Mouse (Mus musculus) CD4-positive, CD25-positive, alpha-beta regulatory T cell, adult 2 months (primary cell): Measurements from ENCODE around the gene Vmn2r109.
"Not testable (repeated sequence)": the region's sequence is repeated elsewhere in the genome, so short reads cannot be mapped to it uniquely, and the experiment has no call there.

Source experiments
- DNase-seq: peaks from one replicate; pipeline ENCODE4 v3.0.0-alpha.2; 2012; ENCODE audit warnings: low read depth, low spot score

Vmn2r109 gene

DNA sequence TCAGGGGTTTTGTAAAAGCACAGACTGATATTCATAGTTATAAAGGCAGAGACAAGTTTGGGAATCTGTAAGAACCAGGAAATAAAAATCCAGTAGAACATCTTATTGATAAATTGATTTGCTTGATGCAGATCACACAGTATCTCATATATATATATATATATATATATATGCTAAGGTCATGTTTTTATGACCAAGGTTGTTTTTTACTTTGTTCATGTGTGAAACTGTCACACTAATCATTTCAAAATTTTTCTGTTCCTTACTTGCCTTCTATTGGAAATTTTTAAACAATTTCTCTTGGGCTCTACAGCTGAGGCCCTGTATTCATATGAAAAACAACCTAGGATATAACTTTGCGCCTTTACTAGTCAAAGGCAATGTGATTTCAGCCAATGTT is at the start of gene Vmn2r109:
TSS of gene Vmn2r109 (minus strand) at position 101 of the 400 bp plus-strand sequence.
- no peak for DNase-seq

DNA sequence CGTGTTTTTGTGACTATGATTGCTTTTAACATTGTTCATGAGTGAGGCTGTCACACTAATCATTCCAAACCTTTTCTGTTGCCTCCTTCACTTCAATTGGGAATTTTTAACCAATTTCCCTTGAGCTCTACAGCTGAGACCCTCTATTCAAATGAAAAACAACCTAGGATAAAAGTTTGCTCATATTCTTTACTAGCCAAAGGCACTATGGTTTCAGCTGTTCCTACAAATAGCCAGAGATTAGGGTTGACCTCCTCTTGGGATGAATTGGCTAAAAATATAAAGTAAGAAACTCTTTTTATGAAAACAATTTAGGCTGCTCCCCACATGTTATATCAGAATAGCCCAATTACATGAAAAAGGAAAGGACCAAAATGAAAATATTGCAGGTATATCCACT is 31.8 kb upstream of the Vmn2r109 start, which contains the start of gene Vmn2r110:
TSS of gene Vmn2r110 (minus strand) at position 101 of the 400 bp plus-strand sequence.
- DNase-seq, result no peak

DNA sequence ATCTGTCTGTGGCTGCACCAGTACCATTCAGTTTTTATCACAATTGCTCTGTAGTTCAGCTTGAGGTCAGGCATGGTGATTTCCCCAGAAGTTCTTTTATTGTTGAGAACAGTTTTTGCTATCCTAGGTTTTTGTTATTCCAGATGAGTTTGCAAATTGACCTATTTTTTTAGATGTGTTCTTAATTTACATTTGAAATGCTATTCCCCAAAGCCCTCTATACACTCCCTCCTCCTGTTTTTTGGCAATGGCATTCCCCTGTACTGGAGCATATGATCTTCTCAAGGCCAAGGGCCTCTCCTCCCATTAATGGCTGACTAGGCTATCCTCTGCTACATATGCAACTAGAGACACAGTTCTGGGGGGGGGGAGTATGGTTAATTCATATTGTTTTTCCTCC is 56.3 kb downstream of the Vmn2r109 start:
- not testable (repeated sequence) for DNase-seq

DNA sequence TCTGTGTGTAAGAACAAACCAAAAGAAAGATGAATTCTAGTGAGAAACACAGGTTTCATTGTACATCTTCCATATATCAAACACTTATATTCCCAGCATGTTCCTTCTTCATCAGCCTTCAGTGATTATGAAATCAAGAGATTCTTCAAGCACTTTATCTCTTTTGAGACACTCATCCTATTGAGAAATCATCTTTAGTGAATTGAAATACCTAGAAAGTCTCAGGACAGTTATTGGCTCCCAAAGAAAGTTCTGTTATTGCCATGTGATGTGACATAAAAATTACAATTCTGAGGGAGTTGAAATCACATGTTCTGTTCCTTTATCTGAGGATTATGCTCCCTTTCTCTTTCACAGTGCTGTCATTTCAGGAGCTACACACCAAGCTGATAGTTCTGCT is 66.7 kb downstream of the Vmn2r109 start, which contains the start of gene Vmn1r225:
TSS of gene Vmn1r225 (plus strand) at position 301 of the 400 bp plus-strand sequence.
- no peak for DNase-seq
